ENCODE assay signal across 27 mouse cellular contexts in genomic region chr8:84684537-84684936, GRCm38 (mm10). TPM values are rescaled to one million over a fixed set of nuclear protein-coding genes. Genes with fewer than 3 reads are reported as not detected.
A peak's percentile ranks its signal among the peaks of the same experiment; 100 is the strongest.
DNase-seq lines count a peak whose midpoint lies in the region; ATAC-seq and TF ChIP-seq lines count a peak whose summit lies in the region.
"Had no signal": no experiment of that assay in that cellular context is flagged by ENCODE, and none has a peak within 500 bp of the region (broad histone marks: within the 10 kb centered on the region; RNA-seq: fewer than 3 reads in every experiment).

No protein-coding gene starts in this region.

- peak overlapping the region; percentile 23; the same call in 1 of the 2 replicates for H3K9ac ChIP-seq in heart, postnatal 0 days (replicated peaks; ENCODE audit: low read depth, low read length)
- H3K9ac ChIP-seq: limb, embryonic 12.5 days; midbrain, embryonic 15.5 days had no signal

- H3K27me3 ChIP-seq in heart, postnatal 0 days (ENCODE audit: control insufficient read depth, insufficient read depth, low read length), result no peaks in the 10 kb centered on the region
- H3K27me3 ChIP-seq in E14TG2a.4 (ENCODE audit: insufficient read depth, low read length), result no peaks in the 10 kb centered on the region
- H3K27me3 ChIP-seq: embryonic facial prominence, embryonic 13.5 days; limb, embryonic 12.5 days; megakaryocyte, embryonic 14.5 days; midbrain, embryonic 15.5 days had no signal

- no peaks in the 10 kb centered on the region; the same call in 1 of the 2 replicates for H3K36me3 ChIP-seq in heart, postnatal 0 days (replicated peaks; ENCODE audit: control insufficient read depth, insufficient read depth, low read length)
- peaks cover 65% of the 10 kb centered on the region for H3K36me3 ChIP-seq in E14TG2a.4 (ENCODE audit: insufficient read depth, low read length)
- H3K36me3 ChIP-seq: midbrain, embryonic 15.5 days had no signal

- no peak overlapping the region for H3K4me2 ChIP-seq in heart, postnatal 0 days (ENCODE audit: low read depth, low read length)
- H3K4me2 ChIP-seq: heart, embryonic 11.5 days; midbrain, embryonic 15.5 days had no signal

- H3K4me1 ChIP-seq in heart, postnatal 0 days (ENCODE audit: control insufficient read depth, insufficient read depth), result peaks cover 25% of the 10 kb centered on the region
- H3K4me1 ChIP-seq in E14TG2a.4 (replicated peaks; ENCODE audit: low read depth, low read length), result peaks cover 77% of the 10 kb centered on the region

- WGBS in heart, postnatal 0 days, result 52% methylated on average over 3 of the region's 3 CpGs

- DNase-seq in heart, postnatal 0 days (ENCODE audit: low spot score), result peak; percentile 4
- no peak for DNase-seq in heart, adult 8-10 months (ENCODE audit: low spot score)
- DNase-seq in left cerebral cortex, adult 2 months (ENCODE audit: extremely low spot score in 1 of 2, low spot score in 2 of 2), result no peak
- DNase-seq in left cerebral cortex, postnatal 25 days (ENCODE audit: low spot score in 2 of 2), result no peak
- peak; percentile 70 for DNase-seq in Muller cell, postnatal 12 days (ENCODE audit: inconsistent ontology term)
- no peak for DNase-seq in frontal cortex, postnatal 25 days (ENCODE audit: low spot score in 2 of 2)
- no peak for DNase-seq in retina, embryonic 14.5 days (ENCODE audit: low spot score)
- DNase-seq: adrenal gland, adult 8-10 months; B cell, adult 2 months; cerebellum, adult 2 months; gastrocnemius, postnatal 25 days; heart, adult 11 months; kidney, adult 18-20 months; kidney, postnatal 36 days; layer of hippocampus, postnatal 36 days; lung, postnatal 4 days; right cerebral cortex, adult 18-20 months; spleen, adult 18-20 months; thymus, postnatal 14 days had no signal

- H3K4me3 ChIP-seq in heart, postnatal 0 days (ENCODE audit: low read depth, low read length), result no peak overlapping the region
- no peak overlapping the region for H3K4me3 ChIP-seq in left cerebral cortex, adult 2 months
- peak overlapping the region; percentile 87 for H3K4me3 ChIP-seq in E14TG2a.4 (replicated peaks; ENCODE audit: low read length)
- H3K4me3 ChIP-seq: embryonic facial prominence, embryonic 13.5 days; midbrain, embryonic 15.5 days had no signal

- H3K9me3 ChIP-seq in heart, postnatal 0 days (replicated peaks; ENCODE audit: control insufficient read depth, low read length), result no peaks in the 10 kb centered on the region
- no peaks in the 10 kb centered on the region for H3K9me3 ChIP-seq in E14TG2a.4 (ENCODE audit: low read length)
- H3K9me3 ChIP-seq: embryonic facial prominence, embryonic 13.5 days; limb, embryonic 12.5 days; megakaryocyte, embryonic 14.5 days; midbrain, embryonic 15.5 days had no signal

- ATAC-seq in heart, postnatal 0 days (ENCODE audit: insufficient read depth, low read depth), result no peak
- ATAC-seq: midbrain, embryonic 15.5 days had no signal

- intact Hi-C loops in left cerebral cortex, adult 2 months (cut with DNase I), result no loop called here
- intact Hi-C loops in left cerebral cortex, postnatal 25 days (cut with DNase I), result no loop called here

- TF ChIP-seq CTCF in heart, postnatal 0 days (IDR thresholded peaks at IDR 0.05; ENCODE audit: low read depth), result no peak
- TF ChIP-seq CTCF in left cerebral cortex, adult 2 months (IDR thresholded peaks at IDR 0.05), result no peak
- no peak for TF ChIP-seq CTCF in E14TG2a.4 (conservative IDR thresholded peaks at IDR 0.05; ENCODE audit: low read length)

- H3K27ac ChIP-seq in heart, postnatal 0 days (ENCODE audit: low read depth), result no peak overlapping the region
- H3K27ac ChIP-seq in left cerebral cortex, adult 2 months, result peak overlapping the region; percentile 28; the same call in 1 of the 2 replicates
- H3K27ac ChIP-seq: embryonic facial prominence, embryonic 13.5 days; limb, embryonic 12.5 days; midbrain, embryonic 15.5 days had no signal

- TF ChIP-seq EP300 in heart, postnatal 0 days (IDR thresholded peaks at IDR 0.05; ENCODE audit: low read depth), result no peak

RNA-seq across cellular contexts. Expression of gene Trmt1, which starts 1.6 kb away (rescaled TPM):
- total RNA-seq in heart, postnatal 0 days (2014; rRNA removed; ENCODE audit: low replicate concordance), result 98.3 and 116 TPM in 2 replicates
- 28.4 and 29.5 TPM in 2 replicates for polyA plus RNA-seq in heart, postnatal 0 days (2015; fragmentation: Nextera tagmentation; extraction: Ambion mirVana)
- total RNA-seq in heart, adult 8-10 months (2022), result 10 to 100 TPM; 30.9 to 41.7 (median 38.5) TPM
- total RNA-seq in left cerebral cortex, adult 2 months (2021), result 100 to 1,000 TPM; 108 to 115 TPM
- total RNA-seq in left cerebral cortex, postnatal 25 days (2021), result 10 to 100 TPM; 85.2 to 90.1 TPM

RNA-seq across cellular contexts. Expression of gene Nacc1, which starts 3.1 kb away (rescaled TPM):
- total RNA-seq in heart, postnatal 0 days (2014; rRNA removed; ENCODE audit: low replicate concordance), result 68.0 and 83.6 TPM in 2 replicates
- polyA plus RNA-seq in heart, postnatal 0 days (2015; fragmentation: Nextera tagmentation; extraction: Ambion mirVana), result 6.2 and 6.9 TPM in 2 replicates
- 10 to 100 TPM; 26.7 to 36.0 (median 33.4) TPM for total RNA-seq in heart, adult 8-10 months (2022)
- total RNA-seq in left cerebral cortex, adult 2 months (2021), result 10 to 100 TPM; 95.5 to 96.8 TPM
- total RNA-seq in left cerebral cortex, postnatal 25 days (2021), result 10 to 100 TPM; 97.8 to 97.9 TPM

RNA-seq across cellular contexts. Expression of gene Lyl1, which starts 16.7 kb away (rescaled TPM):
- 4.4 and 4.8 TPM in 2 replicates for total RNA-seq in heart, postnatal 0 days (2014; rRNA removed; ENCODE audit: low replicate concordance)
- 8.7 and 9.8 TPM in 2 replicates for polyA plus RNA-seq in heart, postnatal 0 days (2015; fragmentation: Nextera tagmentation; extraction: Ambion mirVana)
- 1 to 10 TPM; 3.5 to 4.8 (median 4.3) TPM for total RNA-seq in heart, adult 8-10 months (2022)
- total RNA-seq in left cerebral cortex, adult 2 months (2021), result 1 to 10 TPM; 1.6 to 2.6 TPM
- 1 to 10 TPM; 2.8 to 3.5 TPM for total RNA-seq in left cerebral cortex, postnatal 25 days (2021)

RNA-seq across cellular contexts. Expression of gene Ier2, which starts 21.9 kb away (rescaled TPM):
- 17.0 and 23.2 TPM in 2 replicates for total RNA-seq in heart, postnatal 0 days (2014; rRNA removed; ENCODE audit: low replicate concordance)
- polyA plus RNA-seq in heart, postnatal 0 days (2015; fragmentation: Nextera tagmentation; extraction: Ambion mirVana), result 33.3 and 38.3 TPM in 2 replicates
- 10 to 100 TPM; 12.8 to 26.9 (median 17.4) TPM for total RNA-seq in heart, adult 8-10 months (2022)
- 10 to 100 TPM; 17.5 to 17.9 TPM for total RNA-seq in left cerebral cortex, adult 2 months (2021)
- total RNA-seq in left cerebral cortex, postnatal 25 days (2021), result 10 to 100 TPM; 10.5 to 18.3 TPM

RNA-seq across cellular contexts. Expression of gene G430095P16Rik, which starts 38.3 kb away (rescaled TPM):
- total RNA-seq in heart, postnatal 0 days (2014; rRNA removed; ENCODE audit: low replicate concordance), result 1.0 TPM in 1 of 2 replicates, not detected in the other
- polyA plus RNA-seq in heart, postnatal 0 days (2015; fragmentation: Nextera tagmentation; extraction: Ambion mirVana), result 3.0 and 3.1 TPM in 2 replicates
- under 1 TPM in 1 of 4 experiments, not detected in 3; 0.66 TPM for total RNA-seq in heart, adult 8-10 months (2022)
- not detected for total RNA-seq in left cerebral cortex, adult 2 months (2021)
- under 1 TPM in 1 of 2 experiments, not detected in 1; 0.71 TPM for total RNA-seq in left cerebral cortex, postnatal 25 days (2021)
- total RNA-seq: layer of hippocampus, adult 8-10 months; layer of hippocampus, postnatal 36 days; liver, adult 2 months had no signal
- polyA plus RNA-seq: liver, adult 2 months had no signal

Comparison
In these comparisons a context has a peak if more than half of its experiments do, and no peak if none do; other contexts are left out.
1. DNase-seq: peak in heart, postnatal 0 days (single experiment) and Muller cell, postnatal 12 days (single experiment); none in heart, adult 8-10 months (single experiment), left cerebral cortex, adult 2 months (0 of 2), left cerebral cortex, postnatal 25 days (0 of 2), frontal cortex, postnatal 25 days (0 of 2) and retina, embryonic 14.5 days (single experiment).